Mouse (Mus musculus): ENCODE results near the gene Sumo2.
"Not testable (repeated sequence)": the region's sequence is repeated elsewhere in the genome, so short reads cannot be mapped to it uniquely, and the experiment has no call there.

The Sumo2 gene

DNA sequence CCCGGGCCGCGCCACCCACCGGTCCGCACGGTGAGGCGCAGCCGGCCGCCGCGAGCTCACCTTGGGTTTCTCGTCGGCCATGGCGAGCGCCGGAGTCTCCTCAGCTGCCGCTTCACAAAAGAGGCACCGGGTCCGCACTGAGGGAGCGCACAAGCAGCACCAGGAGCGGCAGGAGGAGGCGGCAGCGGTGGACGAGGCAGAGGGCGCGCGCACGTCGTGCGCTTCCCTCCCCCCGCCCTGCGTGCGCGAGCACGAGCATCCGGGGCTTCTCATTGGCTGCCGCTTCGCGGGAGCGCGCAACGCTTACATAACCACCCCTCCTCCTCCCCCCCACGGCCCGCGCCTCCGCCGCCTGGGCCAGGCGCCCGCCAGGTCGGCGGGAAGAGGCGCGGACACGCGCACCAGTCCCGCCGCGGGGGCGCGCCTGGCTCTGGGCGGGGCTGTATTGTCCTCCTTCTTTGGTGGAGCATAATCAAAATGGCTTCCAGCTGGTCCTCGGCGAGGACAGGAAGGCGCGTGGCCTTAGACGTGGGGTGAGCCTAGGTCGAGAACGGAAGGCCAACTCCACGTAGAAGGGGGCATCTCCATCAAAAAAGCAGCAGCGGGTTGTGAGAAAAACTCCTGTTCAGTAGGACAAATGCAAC is at the start of gene Sumo2:
Gene Sumo2 (minus strand): TSS at position 239 of the 644 bp plus-strand sequence.
- DNase-seq (ENCODE audit: low read depth in 2 of 2, low spot score in 2 of 2), result peak; percentile 97 to 99

DNA sequence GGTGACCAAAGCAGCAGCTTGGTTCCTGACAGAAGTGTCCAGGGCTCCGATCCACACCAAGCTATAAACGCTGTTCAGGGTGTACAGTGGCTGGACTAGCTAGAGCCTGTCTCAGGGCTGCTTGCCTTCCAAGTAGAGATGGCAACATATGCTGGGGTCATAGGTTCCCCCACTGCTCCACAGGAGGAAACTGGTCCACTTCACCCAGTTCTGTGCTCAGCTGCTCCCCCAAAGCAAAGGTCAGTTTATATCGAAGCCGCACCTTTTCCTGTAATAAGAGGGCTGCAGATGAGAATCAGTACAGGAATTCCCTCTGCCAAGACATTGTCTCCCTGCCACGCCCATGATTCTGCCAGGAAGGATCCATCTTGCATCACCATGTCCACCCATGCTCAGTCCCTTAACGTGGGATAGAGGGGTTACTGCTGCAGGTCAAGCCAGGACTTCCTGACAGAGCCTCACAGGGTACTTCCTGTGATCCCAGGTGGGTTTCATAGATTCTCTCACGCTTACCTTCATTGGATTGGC is 49.6 kb upstream of the Sumo2 start:
- no peak for DNase-seq (ENCODE audit: low read depth in 2 of 2, low spot score in 2 of 2)

DNA sequence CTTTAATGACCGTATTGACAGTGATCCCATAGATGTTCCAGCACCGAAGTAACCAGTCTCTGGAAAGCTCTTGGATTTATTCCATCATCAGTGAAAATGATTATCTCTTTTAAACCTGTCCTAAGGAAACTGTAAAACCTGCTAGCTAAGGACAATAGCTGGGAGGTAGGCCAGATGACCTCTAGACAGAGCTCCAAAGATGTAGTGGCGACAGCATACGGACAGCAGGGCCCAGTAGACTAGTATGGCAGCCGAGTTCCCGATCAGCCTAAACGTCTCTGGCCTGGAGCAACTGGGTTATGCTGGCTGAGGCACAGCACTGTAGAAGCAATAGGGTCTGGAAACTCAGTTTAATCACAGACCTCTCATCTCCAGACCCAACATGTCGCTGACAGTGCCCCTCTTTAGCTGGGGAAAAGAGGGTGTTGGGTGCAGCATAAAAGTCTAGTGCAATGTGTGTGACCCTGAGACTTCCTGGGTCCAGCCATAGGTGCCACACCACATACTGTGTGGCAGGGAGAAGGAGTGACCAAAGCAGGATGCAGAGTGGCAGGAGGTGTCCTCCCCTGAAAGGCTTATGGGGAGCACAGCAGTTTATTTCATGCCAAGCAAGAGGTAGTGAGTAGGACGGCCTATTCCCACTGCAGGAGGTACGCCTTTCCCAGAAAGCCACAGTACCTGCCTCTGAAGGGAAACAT is 48.4 kb upstream of the Sumo2 start:
- no peak for DNase-seq (ENCODE audit: low read depth in 2 of 2, low spot score in 2 of 2)

DNA sequence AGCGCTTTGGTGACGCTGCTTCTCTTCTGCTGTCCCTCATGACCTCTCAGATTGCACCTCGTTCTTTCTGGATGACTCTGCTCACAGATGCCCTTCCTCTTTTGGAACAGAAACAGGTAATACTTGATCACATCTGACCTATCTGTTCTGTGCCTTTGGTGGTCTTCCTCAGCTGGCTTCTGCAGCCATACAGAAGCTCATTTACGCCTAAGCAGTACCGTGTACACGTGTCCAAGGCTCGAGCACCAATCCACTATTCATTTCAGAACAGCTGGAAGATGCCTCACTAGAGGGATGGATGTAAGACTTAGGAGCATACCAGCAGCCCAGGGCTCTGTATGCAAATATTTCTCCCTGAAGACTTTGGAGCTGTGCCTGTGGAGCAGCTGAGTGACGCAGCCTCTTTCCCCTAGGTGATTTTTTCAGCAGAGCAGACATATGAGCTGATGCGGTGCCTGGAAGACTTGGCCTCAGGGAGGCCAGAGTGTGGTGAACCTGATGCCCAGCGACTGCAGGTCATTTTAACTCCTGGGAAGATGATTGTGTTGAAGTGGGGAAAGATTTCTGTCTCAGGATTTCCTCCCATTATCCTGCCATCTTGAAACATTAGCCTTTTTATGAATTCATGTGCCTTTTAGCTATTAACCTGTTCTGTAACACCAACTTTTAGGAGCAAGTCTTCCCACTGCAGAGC is 47.0 kb upstream of the Sumo2 start:
- DNase-seq (ENCODE audit: low read depth in 2 of 2, low spot score in 2 of 2), result no peak

DNA sequence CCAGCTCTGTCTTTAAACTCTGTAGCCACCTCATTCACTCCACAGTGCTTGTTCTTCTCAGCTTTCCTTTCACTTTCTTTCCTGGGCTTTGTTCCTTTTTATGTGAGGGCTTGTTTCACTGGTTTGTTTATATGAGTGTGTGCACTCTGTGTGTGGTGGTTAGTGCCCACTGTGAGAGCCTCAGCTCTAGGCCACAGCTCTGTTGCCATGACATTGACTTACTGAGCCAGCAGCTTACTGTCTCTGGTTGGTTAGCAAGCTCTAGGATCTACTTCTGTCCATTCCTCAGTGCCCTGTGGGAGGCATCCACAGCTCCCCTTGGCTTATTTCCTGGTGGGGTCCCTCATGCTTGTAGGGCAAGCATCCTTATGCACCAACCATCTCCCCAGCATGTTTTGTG is 43.0 kb upstream of the Sumo2 start:
- DNase-seq (ENCODE audit: low read depth in 2 of 2, low spot score in 2 of 2), result no peak

DNA sequence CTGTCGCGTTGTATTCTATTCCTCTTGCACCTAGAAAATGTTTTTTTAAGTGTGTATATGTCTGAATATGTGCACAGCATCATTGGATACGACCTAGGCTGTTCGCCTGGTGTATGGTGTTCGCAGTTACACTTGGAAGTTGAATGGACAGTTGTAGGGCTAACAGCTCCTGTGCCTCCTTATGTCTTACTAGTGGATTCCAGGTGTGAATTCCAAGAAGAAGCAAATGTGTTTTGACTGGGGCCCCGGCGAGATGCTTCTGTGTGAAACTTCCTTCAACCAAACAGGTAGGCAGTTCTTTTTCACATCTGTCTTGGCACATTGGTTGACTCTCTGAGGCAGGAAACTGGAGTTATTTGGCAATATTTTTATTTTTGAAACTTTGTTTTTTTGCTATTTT is 28.9 kb upstream of the Sumo2 start:
- DNase-seq (ENCODE audit: low read depth in 2 of 2, low spot score in 2 of 2), result no peak

DNA sequence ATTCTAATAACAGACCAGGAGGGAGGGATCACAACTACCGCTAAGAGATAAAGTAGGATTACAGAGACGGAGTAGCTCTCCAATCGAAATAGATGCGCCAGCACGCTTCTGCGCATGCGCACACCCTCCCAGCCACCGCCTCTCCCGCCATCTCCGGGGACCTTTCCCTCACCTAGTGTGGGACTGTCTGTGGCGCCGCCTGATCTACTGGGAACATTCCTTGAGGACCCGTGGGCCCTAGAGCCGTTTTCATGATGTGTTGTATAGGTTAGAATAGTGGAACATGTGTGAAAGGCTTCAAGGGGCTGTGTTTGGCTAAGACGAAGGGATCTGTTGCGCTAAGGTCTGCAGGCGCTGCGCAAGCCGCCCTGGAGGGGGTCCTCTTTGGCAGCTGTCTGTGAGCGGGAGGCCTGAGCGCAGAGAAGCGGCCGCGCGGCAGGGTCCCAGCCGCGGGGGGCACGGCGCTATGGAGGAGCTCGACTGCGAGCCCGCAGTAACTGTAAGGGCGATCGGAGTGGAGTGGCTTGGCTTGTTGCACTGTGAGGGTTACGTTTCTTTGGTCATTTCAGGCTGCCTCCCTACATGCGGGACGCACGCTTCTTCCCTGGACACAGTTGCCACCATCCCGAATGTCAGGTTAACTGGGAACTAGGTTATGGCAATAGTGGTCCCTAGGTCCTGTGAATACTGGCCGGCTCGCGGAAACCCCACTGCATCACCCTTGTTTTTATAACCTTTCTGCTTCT is 28.2 kb upstream of the Sumo2 start, which contains the start of gene Nup85:
Gene Nup85 (plus strand): TSS at position 371 of the 746 bp plus-strand sequence.
- peak; percentile 94 to 95 for DNase-seq (ENCODE audit: low read depth in 2 of 2, low spot score in 2 of 2)

DNA sequence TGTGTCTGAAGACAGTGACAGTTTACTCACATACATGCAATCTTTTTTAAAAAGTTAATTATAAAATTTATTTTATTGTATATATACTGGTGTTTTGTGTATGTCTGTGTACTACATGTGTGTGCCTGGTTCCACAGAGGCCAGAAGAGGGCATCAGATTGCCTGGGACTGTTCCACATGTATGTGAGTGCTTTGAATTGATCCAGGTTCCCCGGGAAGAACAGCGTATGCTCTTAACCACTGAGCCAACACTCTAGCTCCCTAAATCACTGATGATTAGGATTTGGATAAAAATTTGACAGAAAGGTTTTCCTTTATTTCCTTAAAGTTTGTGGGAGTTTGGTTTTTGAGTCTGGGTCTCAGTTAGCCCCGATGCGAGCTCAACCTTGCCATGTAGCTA is 27.3 kb upstream of the Sumo2 start:
- peak in 1 of 2 experiments; percentile 11 for DNase-seq (ENCODE audit: low read depth in 2 of 2, low spot score in 2 of 2)

DNA sequence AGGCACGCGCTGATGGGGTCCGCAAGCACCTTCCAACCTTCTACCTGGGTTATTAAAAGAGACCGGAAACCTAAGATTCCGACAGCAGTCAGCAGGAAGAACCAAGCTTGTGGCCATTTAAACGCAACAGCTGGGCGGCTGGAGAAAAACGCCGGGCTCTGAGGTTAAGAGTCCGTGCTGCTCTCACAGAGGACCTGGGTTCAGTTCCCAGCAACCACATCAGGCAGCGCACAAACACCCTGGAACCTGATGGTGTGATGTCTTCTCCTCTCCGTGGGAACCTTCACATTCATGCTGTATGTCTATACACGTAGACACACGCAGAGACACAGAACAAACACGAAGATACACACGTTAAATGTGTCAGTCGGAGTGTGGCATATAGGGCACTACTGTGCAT is 19.6 kb upstream of the Sumo2 start:
- no peak for DNase-seq (ENCODE audit: low read depth in 2 of 2, low spot score in 2 of 2)

DNA sequence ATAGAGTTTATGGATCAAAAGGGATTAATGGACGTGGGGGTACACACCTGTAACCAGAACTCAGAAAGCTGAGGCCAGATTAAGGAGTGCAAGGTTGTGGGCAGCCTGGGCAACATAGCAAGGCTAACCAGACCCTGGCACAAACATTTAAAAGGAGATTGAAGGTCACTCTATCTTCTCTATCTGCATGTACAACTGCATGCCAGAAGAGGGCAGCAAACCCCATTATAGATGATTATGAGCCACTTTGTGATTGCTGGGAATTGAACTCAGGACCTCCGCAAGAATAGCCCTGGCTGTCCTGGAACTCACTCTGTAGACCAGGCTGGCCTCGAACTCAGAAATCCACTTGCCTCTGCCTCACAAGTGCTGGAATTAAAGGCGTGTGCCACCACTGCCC is 16.7 kb upstream of the Sumo2 start:
- peak in 1 of 2 experiments; percentile 24 for DNase-seq (ENCODE audit: low read depth in 2 of 2, low spot score in 2 of 2)

DNA sequence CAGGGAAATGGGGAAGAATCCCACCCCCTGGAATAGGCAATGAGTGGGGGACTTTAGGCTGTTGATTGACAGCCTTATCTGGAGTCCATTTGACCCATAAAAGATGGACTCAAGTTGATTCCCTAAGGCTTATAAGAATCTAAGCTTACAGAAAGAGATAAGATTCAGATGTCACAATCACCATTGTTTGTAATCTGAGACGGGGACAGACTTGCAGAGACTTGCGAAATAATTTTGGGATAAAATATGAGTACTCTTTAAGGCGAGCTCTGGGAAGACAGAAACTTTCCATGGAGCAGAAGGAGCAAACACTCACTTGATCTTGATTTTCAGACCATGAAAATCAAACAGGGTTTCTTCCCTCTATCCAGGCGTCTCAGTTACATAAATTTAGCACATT is 7.5 kb upstream of the Sumo2 start:
- DNase-seq (ENCODE audit: low read depth in 2 of 2, low spot score in 2 of 2), result no peak

DNA sequence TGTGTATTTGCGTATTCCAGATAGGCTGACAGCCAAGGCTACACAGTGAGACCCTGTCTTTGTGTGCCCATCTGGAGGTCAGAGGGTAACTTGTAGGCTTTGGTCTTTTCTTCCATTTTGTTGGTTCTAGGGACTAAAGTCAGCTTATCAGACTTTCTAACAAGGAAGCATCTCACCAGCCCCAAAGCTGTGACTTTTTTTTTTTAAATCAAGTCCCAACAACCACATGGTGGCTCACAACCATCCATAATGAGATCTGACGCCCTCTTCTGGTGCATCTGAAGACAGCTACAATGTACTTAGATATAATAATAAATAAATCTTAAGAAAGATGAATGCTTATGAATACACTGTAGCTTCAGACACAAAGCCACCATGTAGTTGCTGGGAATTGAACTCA is 2.0 kb upstream of the Sumo2 start:
- peak in 1 of 2 experiments; percentile 9 for DNase-seq (ENCODE audit: low read depth in 2 of 2, low spot score in 2 of 2)

DNA sequence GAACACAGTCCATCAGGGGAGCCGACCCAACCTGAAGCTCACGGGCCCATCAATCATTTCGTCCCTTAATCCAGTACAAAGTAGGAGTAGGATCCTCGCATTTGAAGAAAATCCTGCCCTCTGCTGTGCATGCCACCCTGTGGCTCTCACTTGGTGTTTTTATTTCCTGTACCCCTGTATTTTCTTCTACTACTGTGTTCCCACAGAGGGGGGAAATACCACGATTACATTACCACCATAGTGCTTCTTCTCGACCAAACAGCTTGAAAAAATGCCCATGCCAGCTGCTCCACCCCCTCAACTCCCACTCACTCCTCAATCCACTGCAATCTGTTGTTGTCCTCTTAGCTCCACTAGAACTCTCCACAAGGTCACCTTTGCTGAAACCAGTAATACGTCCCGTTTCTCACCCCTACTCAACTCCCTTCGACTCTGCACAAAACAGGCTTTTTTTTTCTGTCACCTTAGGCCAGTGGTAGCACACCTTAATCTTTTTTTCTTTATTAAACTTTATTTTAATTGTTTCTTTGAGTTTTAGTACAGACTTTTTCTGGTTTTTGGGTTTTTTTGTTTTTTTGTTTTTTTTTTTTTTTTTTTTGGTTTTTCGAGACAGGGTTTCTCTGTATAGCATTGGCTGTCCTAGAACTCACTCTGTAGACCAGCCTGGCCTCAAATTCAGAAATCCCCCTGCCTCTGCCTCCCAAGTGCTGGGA is 936 bp upstream of the Sumo2 start:
- peak; percentile 38 to 50 for DNase-seq (ENCODE audit: low read depth in 2 of 2, low spot score in 2 of 2)

DNA sequence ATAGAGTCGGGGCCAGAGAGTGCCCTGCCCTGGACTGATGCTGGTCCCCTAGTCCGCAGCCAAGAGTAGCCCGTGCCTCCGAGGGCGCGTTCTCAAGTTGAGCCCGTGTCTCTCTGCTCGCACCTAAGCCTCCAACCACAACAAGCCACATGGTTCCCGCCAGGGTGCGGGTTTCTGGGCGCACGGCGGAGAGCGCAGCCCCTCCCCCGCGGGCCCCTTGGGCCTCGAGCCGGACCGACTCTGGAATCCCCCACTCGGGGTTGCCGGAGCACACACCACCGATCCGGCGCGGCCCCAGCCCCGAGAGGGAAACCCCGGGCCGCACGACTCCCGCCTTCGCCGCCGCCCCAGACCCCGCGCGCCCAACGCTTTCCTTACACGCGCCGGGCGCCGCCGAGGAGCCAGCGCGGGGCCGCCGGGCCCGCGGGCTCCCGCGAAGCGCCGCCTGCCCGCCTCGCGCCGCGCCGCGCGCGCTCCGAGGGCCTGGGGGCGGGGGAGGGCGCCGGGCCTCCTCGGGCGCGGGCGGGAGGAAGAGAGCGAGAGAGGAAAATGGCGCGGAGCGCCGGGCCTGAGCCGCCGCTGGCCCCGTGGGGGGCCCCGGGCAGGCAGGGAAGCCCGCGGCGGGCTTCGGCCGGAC is 557 bp downstream of the Sumo2 start:
- DNase-seq (ENCODE audit: low read depth in 2 of 2, low spot score in 2 of 2), result peak; percentile 56 to 60

DNA sequence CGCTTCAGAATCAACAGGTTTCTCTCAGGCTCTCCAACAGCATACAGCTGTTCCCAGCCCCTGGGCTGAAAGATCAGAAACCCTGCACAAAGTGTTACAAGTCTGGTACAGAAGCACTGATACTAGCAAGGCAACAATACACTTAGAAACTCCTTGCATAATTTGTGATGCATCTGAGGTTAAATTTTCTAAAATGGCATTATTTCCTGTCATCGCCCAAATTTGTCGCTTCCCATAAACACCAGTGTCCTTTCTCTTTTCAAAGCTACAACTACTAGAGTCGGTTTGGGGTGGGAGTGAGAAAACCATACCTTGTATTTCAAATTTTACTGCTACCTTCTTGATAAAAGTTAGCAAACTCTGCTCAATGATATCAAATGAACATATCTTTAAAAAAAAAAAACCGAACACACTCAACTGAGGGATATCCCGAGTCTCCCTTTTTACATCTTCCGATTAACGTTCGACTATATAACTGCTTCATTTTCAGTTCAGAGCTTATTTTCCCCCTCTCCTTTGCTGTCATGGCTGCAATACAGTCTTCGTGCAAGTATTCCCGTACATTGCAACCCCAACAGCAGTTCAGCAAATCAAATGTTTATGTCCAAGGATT is 1.2 kb downstream of the Sumo2 start:
- DNase-seq (ENCODE audit: low read depth in 2 of 2, low spot score in 2 of 2), result no peak

DNA sequence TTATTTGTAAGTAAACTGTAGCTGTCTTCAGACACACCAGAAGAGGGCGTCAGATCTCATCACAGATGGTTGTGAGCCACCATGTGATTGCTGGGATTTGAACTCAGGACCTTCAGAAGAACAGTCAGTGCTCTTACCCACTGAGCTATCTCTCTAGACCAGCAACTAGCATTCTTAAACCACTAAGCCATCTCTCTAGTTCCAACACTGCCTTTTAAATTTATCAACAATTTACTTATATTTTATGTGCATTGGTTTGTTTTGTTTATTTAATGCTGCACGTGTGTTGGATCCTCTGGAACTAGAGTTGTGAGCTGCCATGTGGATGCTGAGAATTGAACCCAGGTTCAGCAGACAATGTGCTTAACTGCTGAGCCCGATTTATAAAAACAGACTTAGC is 9.6 kb downstream of the Sumo2 start:
- not testable (repeated sequence) for DNase-seq (ENCODE audit: low read depth in 2 of 2, low spot score in 2 of 2)

DNA sequence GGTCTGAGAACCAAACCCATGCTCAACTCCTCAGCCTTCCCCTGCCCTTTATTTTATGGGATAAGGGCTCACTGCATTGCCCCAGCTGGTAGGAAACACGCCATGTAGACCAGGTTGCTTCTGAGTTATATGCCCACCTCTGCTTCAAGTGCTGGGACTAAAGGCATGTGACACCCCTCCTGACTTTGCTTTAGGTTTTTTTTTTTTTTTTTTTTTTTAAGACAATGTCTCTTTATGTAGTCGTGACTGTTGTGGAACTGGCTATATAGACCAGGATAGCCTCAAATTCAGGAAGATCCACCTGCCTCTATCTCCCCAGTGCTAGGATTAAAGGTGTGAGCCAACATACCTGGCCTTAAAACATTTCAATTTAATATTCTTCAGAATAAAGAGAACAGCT is 13.4 kb downstream of the Sumo2 start:
- no peak for DNase-seq (ENCODE audit: low read depth in 2 of 2, low spot score in 2 of 2)

DNA sequence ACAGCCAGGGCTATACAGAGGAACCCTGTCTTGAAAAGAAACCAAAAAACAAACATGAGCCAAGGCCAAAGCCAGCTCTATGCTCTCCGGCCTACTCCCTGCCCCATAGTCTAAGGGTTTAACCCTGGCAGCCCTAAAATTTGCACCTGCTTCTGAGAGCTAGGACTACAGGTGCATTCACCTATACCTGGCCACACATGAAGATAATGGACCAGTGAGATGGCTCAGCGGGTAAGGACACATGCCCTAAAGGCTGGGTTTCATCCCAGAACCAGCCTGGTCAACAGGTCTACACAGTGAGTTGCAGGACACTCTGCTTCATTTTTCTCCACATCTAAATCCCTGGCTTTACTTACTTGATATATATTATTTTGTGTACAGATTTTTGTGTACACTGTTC is 13.8 kb downstream of the Sumo2 start:
- DNase-seq (ENCODE audit: low read depth in 2 of 2, low spot score in 2 of 2), result no peak

DNA sequence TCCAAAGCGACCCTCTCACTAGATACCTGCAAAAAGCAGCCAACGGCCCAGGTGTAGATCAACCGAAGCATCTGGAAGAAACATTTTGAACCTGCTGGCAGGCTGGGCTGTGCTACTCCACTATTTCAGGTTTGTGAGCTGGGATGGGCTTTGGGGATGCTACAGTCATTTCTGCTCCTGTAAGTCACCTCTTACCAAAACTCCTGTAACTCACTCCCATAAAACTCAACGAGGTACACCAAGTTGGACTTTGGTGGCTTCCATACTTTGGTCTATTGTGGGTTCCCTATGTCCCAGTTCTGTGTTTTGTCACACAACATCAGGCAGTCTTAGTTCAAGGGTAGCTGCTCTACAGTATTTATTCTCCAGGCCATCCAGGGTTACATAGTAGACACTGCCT is 15.0 kb downstream of the Sumo2 start:
- DNase-seq (ENCODE audit: low read depth in 2 of 2, low spot score in 2 of 2), result no peak

DNA sequence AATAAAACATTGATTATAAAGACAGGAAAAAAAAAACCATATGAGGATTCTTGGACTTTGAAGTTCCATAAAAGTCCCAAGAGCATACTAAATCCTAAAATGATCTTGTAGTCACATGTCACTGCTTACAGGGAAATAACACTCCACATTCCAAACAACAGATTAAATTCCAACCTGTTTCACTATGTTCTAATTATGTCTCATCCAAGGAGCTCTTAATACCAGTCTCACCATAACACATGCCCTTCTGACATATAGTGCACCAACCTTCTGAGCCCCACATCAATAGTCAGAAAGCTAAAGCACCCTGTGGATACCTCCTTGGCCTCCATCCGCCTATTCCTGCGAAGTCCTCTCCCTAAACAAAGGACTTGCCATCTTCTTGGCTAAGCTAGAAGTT is 15.9 kb downstream of the Sumo2 start:
- no peak for DNase-seq (ENCODE audit: low read depth in 2 of 2, low spot score in 2 of 2)
